Mouse (Mus musculus) lung, postnatal 0 days (tissue): ENCODE measurements at regions not wholly inside any gene's neighbourhood (a gene's known extent, or its start where the extent isn't known, plus 50 kb on each side); places are given as distances from the start of the nearest gene placed in this dataset.

Experiments used
- CTCF ChIP-seq: IDR thresholded peaks from 2 replicates; pipeline ENCODE4 v1.5.1; 2016; ENCODE audit warnings: antibody characterized with exemption, mild to moderate bottlenecking
- EP300 ChIP-seq: IDR thresholded peaks from 2 replicates; pipeline ENCODE4 v1.6.1; 2016; ENCODE audit warnings: antibody characterized with exemption, mild to moderate bottlenecking, control low read depth

DNA sequence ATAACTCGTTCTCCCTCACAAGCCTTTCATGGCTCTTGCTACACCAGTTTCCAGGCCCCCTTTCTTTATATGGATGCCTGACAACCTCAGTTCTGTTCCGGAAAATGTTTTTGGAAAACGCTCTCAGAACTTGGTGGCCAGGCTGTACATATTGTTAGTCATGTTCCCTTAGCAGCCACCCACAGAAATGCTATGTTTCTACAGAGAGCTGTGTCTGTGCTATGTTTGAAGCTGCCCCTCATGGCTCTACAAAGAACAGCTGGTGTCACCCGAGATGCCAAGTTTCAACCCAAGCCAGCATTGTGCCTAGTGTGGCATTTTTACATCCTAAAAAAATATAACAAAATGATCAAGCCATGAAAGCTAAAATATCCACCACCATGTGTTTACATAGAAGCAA lies 175.0 kb upstream of the Sphkap start:
- no peak for TF ChIP-seq CTCF
- no peak for TF ChIP-seq EP300
